Mouse (Mus musculus) cerebellum, postnatal 14 days (tissue): ENCODE measurements around the gene Stac.
A peak's percentile ranks its signal among the peaks of the same experiment; 100 is the strongest.

ENCODE experiments used
- DNase-seq, 2 experiments: peaks; one replicate each; pipeline ENCODE4 v3.0.0; 2021; ENCODE audit warnings: mixed read lengths in 2 of 2

The Stac gene

DNA sequence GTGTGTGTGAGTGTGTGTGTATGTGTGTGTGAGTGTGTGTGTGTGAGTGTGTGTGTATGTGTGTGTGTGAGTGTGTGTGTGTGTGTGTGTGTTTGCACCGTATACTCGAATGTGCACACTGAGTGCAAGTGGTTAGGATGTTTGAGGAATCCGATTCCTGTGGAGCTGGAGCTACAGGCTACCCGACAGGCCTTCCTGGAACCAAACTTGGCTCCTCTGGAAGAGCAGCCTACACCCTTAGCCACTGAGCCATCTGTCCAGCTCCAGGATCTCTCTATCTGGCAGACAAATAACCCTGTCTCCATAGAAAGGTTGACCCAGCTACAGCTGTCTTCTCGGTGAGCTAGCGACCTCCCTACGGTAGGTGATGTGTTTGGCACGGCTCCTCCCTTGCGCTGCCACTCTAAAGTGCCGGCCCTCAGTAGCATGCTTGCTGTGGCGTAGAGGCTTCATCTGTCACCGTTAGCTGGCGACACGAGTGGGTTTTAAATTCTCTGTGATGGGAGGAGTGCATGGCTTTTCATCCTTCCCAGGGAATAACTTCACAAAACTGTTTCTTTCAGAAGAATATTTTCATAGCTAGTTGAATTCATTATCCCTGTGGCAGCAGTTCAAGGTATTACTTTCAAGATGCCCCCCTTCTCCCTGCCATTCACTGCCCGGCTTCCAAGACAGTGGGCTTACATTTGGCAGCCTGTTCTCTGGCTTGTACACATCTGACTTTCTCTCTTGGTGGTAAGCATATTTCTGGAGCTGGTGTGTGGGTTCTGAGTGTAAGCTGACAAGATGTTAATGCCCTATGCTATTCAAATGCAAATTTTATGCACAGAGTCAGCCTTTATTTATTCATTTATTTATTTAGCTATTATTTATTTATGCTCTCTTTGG, 175.3 kb downstream of the Stac start:
- peak; percentile 54 to 61 for DNase-seq
